Mouse (Mus musculus) kidney, postnatal 0 days (tissue): ENCODE data around the gene Znrf3. TPM values are rescaled to one million over a fixed set of nuclear protein-coding genes. Genes with fewer than 3 reads are reported as not detected.

Experiments
- ATAC-seq: fragments of 200-750 bp; cut with Nextera tagmentation; replicated peaks from 2 replicates; pipeline ENCODE4 v1.8.0; 2017; ENCODE audit warnings: low read depth, moderate number of reproducible peaks, moderate TSS enrichment, moderate library complexity; ENCODE audit not compliant: low FRiP score
- DNase-seq: peaks from one replicate; pipeline ENCODE4 v3.0.0-alpha.2; 2016; ENCODE audit warnings: low spot score
- H3K27ac ChIP-seq: fragments of 300-500 bp; sonication (generic); 2 replicates; pipeline ENCODE4 v1.5.1; 2014; ENCODE audit warnings: mild to moderate bottlenecking
- H3K27me3 ChIP-seq: fragments of 300-500 bp; sonication (generic); 2 replicates; pipeline ENCODE4 v1.6.1; 2014; ENCODE audit warnings: low read length, mixed read lengths; ENCODE audit not compliant: insufficient read depth
- H3K36me3 ChIP-seq: fragments of 300-500 bp; sonication (generic); 2 replicates; pipeline ENCODE4 v1.6.1; 2014; ENCODE audit warnings: low read length, mixed read lengths; ENCODE audit not compliant: insufficient read depth
- H3K4me1 ChIP-seq: fragments of 300-500 bp; sonication (generic); replicated peaks from 2 replicates; pipeline ENCODE4 v1.6.1; 2014; ENCODE audit warnings: antibody characterized with exemption, low read length, mixed read lengths; ENCODE audit not compliant: insufficient read depth
- H3K4me2 ChIP-seq: fragments of 300-500 bp; sonication (generic); 2 replicates; pipeline ENCODE4 v1.6.1; 2014; ENCODE audit warnings: mild to moderate bottlenecking, low read length, moderate library complexity, mixed read lengths
- H3K4me3 ChIP-seq: fragments of 300-500 bp; sonication (generic); replicated peaks from 2 replicates; pipeline ENCODE4 v1.5.1; 2014; ENCODE audit warnings: low read depth, low read length
- H3K9ac ChIP-seq: fragments of 300-500 bp; sonication (generic); 2 replicates; pipeline ENCODE4 v1.6.1; 2014; ENCODE audit warnings: low read depth, low read length
- H3K9me3 ChIP-seq: fragments of 300-500 bp; sonication (generic); replicated peaks from 2 replicates; pipeline ENCODE4 v1.6.1; 2016; ENCODE audit warnings: low read length, inconsistent platforms, mixed read lengths
- CTCF ChIP-seq: IDR thresholded peaks from 2 replicates; pipeline ENCODE4 v1.5.1; 2016; ENCODE audit warnings: antibody characterized with exemption, low read depth, mild to moderate bottlenecking, moderate library complexity
- WGBS: fragments of 180-500 bp; shearing (Covaris S2); extraction: QIAGEN DNeasy Blood & Tissue Kit; methylation state at CpG from one replicate; pipeline ENCODE4 v1.1.7; 2014; 5-methylcytosine and 5-hydroxymethylcytosine counted together
- polyA plus RNA-seq: library from polyadenylated mRNA; unstranded; fragments of >200 nt; fragmentation: Nextera tagmentation; extraction: Ambion mirVana; gene quantifications from 2 replicates; pipeline ENCODE4 v1.2.1, GENCODE M21; 2015

The Znrf3 gene
- polyA plus RNA-seq, 1 experiment from 2014 or later: 13.3 TPM

- no peak overlapping the region for H3K4me3 ChIP-seq
- no peaks in the 10 kb centered on the region for H3K9me3 ChIP-seq
- no peaks in the 10 kb centered on the region for H3K36me3 ChIP-seq
- no peaks in the 10 kb centered on the region for H3K4me1 ChIP-seq
- peak; percentile 51; the same call in 1 of the 2 replicates for TF ChIP-seq CTCF
- no peak overlapping the region for H3K27ac ChIP-seq
- ATAC-seq: no peak
- no peak overlapping the region for H3K9ac ChIP-seq
- peak; percentile 5 for DNase-seq
- no peak overlapping the region for H3K4me2 ChIP-seq
- WGBS: 79% methylated on average over 1 of the region's 1 CpGs
- no peaks in the 10 kb centered on the region for H3K27me3 ChIP-seq
These were observed 117.0 kb downstream of the Znrf3 start for GRCm38 (mm10) chr11:5327693-5328092.

DNA sequence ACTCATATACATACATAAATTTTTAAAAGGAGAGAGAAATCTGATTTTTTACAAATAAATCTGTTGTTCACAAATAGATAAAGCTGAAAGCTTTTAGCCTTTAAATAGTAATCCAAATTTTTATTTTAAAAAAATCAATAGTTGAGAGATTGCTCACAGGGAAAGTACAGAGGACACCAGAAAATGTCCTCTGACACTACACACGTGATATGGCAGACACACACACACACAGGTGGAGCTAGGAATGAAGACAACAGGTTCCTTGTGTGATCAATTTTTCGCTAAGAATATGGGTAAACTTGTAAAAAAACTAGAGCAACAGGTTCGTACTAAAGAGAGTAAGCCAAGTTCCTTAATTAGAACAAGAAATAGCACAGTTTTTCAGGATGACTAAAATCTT is 118.4 kb downstream of the Znrf3 start:
- H3K9ac ChIP-seq: no peak overlapping the region
- no peaks in the 10 kb centered on the region for H3K9me3 ChIP-seq
- DNase-seq (no peak), ATAC-seq (no peak)
- no peak overlapping the region for H3K4me3 ChIP-seq
- WGBS: 89% methylated on average over 3 of the region's 3 CpGs
- H3K4me2 ChIP-seq: no peak overlapping the region
- TF ChIP-seq CTCF: no peak
- H3K27me3 ChIP-seq: no peaks in the 10 kb centered on the region
- H3K4me1 ChIP-seq: no peaks in the 10 kb centered on the region
- H3K27ac ChIP-seq: no peak overlapping the region
- H3K36me3 ChIP-seq: no peaks in the 10 kb centered on the region

DNA sequence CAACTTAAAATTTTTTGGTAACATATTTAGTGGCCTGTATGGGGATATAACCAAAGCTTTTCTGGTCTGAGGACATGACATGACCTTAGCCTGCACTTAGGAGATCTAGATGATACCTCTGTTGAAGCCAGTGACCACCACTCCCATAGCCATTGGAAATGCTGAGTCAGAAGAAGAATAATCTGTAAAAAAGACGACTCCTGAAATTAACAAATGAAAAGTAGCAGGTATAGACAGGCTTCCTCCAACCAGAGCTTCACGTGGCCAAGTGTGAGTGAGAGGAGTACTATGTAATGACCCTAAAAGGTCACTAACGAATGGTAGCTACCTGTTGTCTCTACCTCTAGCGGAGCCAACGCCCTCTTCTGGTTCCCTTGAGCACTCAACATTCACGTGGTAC is 119.4 kb downstream of the Znrf3 start:
- no peak overlapping the region for H3K9ac ChIP-seq
- no peak for ATAC-seq
- H3K9me3 ChIP-seq: no peaks in the 10 kb centered on the region
- no peaks in the 10 kb centered on the region for H3K4me1 ChIP-seq
- no peak overlapping the region for H3K27ac ChIP-seq
- DNase-seq: no peak
- H3K36me3 ChIP-seq: no peaks in the 10 kb centered on the region
- WGBS: 94% methylated on average over 6 of the region's 6 CpGs
- no peak for TF ChIP-seq CTCF
- no peaks in the 10 kb centered on the region for H3K27me3 ChIP-seq
- H3K4me2 ChIP-seq: no peak overlapping the region
- no peak overlapping the region for H3K4me3 ChIP-seq

DNA sequence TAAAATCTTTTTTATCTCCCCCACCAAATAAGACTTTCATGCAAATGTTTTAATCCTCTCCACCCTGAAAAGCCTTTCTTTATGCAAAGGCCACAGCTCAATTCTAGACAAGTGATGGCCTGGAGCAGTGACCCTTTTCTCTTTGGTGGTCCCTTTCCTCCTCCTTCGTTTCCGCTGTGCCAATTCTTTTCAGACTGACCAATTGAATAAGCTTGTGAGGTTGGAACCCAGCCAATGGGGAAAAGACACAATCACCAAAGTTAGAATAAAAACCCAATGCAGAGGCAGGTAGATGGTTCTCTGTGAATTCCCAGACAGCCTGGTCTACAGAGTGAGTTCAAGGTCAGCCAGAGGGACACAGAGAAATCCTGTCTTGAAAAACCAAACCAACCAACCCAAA is 120.4 kb downstream of the Znrf3 start:
- DNase-seq: no peak
- no peaks in the 10 kb centered on the region for H3K9me3 ChIP-seq
- H3K4me1 ChIP-seq: no peaks in the 10 kb centered on the region
- no peaks in the 10 kb centered on the region for H3K36me3 ChIP-seq
- H3K27me3 ChIP-seq: no peaks in the 10 kb centered on the region
- no peak overlapping the region for H3K27ac ChIP-seq
- H3K9ac ChIP-seq: no peak overlapping the region
- TF ChIP-seq CTCF: no peak
- 54% methylated on average over 2 of the region's 2 CpGs for whole genome bisulfite sequencing
- H3K4me2 ChIP-seq: no peak overlapping the region
- no peak overlapping the region for H3K4me3 ChIP-seq
- no peak for ATAC-seq

DNA sequence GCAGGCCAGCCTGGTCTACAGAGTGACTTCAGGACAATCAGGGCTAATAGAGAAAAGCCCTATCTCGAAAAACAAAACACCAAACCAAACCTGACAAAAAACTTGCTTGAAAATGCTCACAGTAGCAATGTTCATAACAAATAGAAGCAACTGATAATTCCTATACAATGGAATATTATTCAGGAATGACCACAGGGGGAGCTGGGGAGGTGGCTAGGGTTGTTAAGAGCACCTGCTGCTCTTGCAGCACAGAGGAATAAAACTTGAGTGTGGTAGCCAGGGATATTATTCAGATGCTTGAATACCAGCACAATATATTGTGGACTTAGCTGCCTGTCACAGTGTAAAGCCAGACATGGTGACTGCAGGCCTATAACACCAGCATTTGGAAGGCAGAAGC is 123.0 kb downstream of the Znrf3 start:
- ATAC-seq: no peak
- H3K4me2 ChIP-seq: no peak overlapping the region
- no peak overlapping the region for H3K4me3 ChIP-seq
- H3K27me3 ChIP-seq: no peaks in the 10 kb centered on the region
- 87% methylated on average over 1 of the region's 1 CpGs for WGBS
- H3K36me3 ChIP-seq: no peaks in the 10 kb centered on the region
- H3K27ac ChIP-seq: no peak overlapping the region
- peaks cover 10% of the 10 kb centered on the region for H3K4me1 ChIP-seq
- H3K9ac ChIP-seq: no peak overlapping the region
- no peak for DNase-seq
- no peaks in the 10 kb centered on the region for H3K9me3 ChIP-seq
- TF ChIP-seq CTCF: peak; percentile 40; the same call in 1 of the 2 replicates

DNA sequence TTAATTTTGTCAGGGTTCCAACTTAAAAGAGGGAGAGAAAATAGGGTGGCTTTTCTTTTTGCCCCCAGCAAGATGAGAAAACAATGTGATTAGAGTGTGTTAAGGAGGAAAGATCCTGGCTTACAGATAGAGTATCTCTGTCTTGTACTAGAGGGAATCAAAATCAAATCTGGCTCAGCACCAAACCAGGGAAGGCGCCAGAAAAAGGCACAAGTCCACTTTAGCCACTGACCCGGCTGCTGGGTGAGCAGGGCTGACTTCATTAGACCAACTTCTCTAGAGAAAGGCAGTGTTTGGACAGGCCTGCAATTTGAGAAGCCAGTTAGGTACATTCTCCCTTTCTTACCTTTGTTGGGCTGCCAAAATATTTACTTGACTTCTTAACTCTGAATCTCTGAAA is 125.7 kb downstream of the Znrf3 start:
- no peak for ATAC-seq
- Histone ChIP-seq H3K27me3 (no peaks in the 10 kb centered on the region), H3K27ac (no peak overlapping the region), H3K4me1 (peaks cover 20% of the 10 kb centered on the region), H3K36me3 (no peaks in the 10 kb centered on the region), H3K9ac (no peak overlapping the region), H3K9me3 (no peaks in the 10 kb centered on the region), H3K4me2 (no peak overlapping the region), H3K4me3 (no peak overlapping the region)
- WGBS: 43% methylated on average over 2 of the region's 2 CpGs
- DNase-seq: no peak
- no peak for TF ChIP-seq CTCF
